Mouse (Mus musculus): Measurements from ENCODE around the gene Snx22.

Snx22 gene

DNA sequence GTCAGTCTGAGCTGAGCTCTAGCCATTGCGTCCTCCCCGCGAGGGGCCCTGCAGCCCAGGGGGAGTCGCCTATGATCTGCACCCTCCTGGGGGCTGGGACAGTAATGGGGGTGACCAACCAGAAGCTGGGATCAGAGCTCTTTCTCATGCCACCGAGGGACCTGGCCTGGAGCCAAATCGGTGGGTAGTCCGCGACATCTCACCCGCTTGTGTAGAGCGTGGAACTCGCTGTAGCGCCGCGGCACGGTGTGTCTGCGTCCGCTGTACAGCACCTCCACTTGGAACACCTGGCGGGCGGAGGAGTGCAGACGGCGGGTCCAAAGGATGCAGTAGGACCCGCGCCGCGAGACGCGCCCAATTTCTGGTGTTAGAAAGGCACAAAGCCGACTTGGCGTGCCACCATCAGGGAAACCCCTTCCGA lies 538 bp downstream of the Snx22 start:
- DNase-seq (ENCODE audit: low read depth, low spot score) = no peak

DNA sequence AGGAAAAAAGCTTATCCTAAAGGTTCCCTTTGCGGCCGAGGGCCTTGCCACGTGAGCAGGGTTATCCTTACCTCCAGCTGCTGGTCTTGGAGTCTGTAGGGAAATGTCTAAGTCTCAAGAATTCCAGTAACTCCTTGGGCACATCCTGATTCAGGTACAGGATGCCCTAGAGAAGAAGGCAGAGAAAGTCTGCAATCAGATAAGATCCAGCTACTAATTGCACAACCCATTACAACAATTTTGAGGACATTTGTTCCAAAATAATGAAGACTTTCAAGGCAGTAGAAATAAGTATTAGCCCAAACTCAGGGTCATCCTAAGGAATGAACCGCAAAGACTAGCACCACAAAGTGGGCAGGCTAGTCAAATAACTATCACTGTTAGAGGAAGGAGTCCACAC lies 1.5 kb downstream of the Snx22 start:
- no peak for DNase-seq (ENCODE audit: low read depth, low spot score)

DNA sequence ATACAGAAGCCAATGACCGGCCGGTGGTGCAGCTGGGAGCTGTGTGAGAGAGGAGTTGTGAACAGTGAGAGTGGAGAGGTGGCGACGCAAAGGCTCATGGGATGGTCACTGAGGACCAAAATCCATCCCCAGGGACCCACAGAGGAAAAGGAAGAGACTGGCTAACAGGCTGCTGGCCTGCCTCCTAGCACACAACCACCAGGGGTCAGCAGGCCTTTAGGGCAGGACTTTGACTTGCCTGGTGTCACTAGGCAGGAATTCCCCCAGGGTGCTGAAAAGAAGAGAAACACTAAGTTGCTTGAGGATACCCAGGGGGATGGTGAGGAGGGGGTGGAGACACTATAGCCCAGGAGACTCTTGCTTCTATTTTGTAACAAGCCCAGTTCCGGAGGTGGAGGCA lies 2.0 kb downstream of the Snx22 start:
- no peak for DNase-seq (ENCODE audit: low read depth, low spot score)

DNA sequence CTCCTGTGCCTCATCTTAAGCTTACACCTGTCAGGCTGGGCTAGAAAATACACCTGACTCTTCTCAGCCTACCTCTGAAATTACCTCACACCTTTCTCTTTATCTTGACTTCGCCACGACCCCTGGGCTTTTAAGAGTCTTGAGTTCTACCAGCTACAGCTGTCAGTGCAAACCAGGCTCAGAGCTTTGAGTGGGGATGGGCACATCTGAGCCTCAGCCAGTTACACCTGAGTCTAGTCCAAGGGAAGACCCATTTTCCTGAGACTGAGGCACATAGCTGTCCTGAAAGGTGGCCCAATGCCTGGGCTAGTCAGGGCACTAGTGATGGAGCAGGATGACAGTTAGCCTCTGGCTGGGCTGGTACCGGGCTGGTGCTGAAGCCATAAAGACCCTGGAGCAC lies 2.7 kb downstream of the Snx22 start:
- DNase-seq (ENCODE audit: low read depth, low spot score) = no peak

DNA sequence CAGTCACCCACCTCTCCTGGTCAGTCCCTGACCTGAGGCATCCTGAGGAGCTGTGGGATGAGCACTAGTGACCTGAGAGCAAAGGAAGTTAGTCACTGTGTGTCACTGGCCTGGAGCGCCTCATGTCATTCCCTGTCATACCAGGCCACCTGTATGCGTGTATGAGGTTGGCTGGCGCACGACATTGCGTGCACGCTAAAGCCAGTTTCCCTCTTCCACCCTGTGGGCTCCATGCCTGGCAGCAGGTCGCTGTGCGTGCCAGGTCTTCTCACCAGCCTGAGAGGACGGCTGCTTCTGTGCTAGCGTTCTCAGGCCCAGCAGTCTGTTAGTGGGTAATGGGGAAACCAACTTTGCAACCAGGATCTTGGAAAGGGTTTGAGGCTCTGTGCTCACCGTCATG lies 5.2 kb downstream of the Snx22 start:
- DNase-seq (ENCODE audit: low read depth, low spot score) = no peak

- DNase-seq (ENCODE audit: low read depth, low spot score) = no peak
These were observed 6.1 kb downstream of the Snx22 start for GRCm38 (mm10) chr9:66063446-66063845.

DNA sequence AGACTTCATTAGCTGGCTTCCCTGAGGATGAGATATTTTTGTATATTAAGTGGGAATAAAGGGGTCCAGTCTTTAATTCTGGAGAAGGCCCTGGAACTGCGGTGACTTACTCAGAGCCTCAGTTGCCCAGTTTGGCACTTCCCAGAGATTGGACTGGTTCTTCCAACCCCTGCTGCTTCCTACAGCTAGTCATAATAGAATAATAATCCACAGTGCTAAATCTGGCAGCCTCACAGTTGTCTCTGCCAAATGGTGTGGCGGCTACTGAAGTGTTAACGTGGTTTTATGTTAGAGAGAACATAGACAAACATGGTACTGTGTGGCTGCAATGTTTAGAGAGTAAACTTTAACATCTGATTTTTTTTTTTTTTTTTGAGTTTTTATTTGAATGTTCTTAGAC lies 7.9 kb downstream of the Snx22 start:
- no peak for DNase-seq (ENCODE audit: low read depth, low spot score)

- DNase-seq (ENCODE audit: low read depth, low spot score) = no peak
These were observed 8.5 kb downstream of the Snx22 start for GRCm38 (mm10) chr9:66060986-66061385.

DNA sequence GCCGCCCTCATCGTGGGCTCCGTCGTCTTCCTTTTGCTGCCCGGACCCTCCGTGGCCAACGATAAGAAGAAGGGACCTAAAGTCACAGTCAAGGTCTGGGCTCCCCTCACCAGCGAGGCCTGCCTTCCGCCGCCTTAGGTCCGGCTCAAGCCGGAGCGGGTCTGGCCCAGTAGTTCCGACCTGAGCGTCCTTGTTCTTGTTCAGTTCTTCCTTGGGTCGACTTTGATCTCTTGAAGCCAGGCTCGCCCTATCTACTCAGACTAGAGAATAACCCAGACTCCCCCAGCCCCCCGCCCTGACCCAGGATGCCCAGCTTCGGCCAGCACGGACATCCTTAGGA lies 9.2 kb downstream of the Snx22 start:
- DNase-seq (ENCODE audit: low read depth, low spot score) = no peak

DNA sequence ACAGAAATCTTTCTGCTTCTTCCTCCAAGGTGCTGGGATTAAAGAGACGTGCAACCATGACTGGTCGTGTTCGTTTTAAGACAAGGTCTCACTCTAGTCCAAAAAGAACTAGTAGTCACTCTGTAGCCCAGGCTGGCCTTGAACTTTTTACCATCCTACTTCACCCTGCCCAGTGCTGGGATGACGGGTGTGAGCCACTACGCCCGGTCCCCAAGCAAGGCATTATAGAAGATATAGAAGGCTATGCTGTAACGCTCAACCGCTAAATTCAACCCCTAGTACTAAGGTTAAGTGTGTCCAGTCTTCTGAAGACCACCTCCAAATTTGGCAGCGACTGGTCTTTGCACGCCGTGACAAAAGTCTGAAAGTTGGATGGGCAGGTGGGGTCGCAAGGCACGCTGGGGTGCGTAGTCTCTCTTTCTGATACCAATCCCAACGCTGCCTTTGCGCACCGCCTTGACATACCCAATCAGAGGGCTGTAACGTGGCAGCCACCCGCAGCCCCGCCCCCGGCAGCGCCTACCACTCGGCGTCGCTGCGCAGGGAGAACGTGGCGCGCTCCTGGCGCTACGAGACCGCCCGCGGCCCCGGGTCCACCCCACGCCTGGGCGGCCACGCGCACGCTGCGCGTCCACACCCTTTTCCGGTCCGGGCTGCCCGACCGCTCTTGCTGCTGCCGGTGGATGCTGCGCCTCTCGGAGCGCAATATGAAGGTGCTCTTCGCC lies 9.8 kb downstream of the Snx22 start, which contains the start of gene Ppib:
TSS of gene Ppib (plus strand) at position 640 of the 725 bp plus-strand sequence.
- peak; percentile 93 for DNase-seq (ENCODE audit: low read depth, low spot score)

DNA sequence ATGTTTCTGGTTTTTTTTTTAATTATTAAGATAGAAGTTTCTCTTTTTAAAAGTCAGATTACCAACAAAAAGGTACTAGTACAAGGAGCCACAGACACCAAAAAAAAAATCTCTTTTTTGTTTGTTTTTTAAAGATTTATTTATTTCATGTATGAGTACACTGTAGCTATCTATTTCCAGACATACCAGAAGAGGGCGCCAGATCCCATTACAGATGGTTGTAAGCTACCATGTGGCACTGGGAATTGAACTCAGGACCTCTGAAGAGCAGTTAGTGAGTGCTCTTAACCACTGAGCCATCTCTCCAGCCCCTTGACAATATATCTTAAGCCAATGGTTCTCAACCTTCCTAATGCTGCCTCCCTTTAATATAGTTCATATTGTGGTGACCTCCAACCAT lies 15.9 kb downstream of the Snx22 start:
- DNase-seq (ENCODE audit: low read depth, low spot score) = no peak

DNA sequence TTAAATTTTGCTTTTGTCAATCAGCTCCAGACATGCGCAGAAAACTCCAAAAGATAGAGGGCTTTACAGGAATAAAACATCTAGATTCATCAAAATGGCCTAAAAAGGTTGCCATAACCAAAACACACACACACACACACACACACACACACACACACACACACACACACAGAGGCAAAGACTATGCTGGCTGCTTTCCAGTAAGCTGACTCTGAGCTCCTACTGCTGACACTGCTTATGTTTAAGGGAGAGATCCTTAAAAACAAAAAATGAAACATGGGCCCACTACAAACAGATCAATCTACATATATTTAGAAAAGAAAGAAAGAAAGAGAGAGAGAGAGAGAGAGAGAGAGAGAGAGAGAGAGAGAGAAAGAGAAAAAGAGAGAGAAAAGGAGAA lies 16.8 kb downstream of the Snx22 start:
- no peak for DNase-seq (ENCODE audit: low read depth, low spot score)

GRCm38 (mm10) chr9:66051493-66051892 lies 18.0 kb downstream of the Snx22 start:
- no peak for DNase-seq (ENCODE audit: low read depth, low spot score)

GRCm38 (mm10) chr9:66049931-66050601 lies 19.5 kb downstream of the Snx22 start:
- no peak for DNase-seq (ENCODE audit: low read depth, low spot score)

DNA sequence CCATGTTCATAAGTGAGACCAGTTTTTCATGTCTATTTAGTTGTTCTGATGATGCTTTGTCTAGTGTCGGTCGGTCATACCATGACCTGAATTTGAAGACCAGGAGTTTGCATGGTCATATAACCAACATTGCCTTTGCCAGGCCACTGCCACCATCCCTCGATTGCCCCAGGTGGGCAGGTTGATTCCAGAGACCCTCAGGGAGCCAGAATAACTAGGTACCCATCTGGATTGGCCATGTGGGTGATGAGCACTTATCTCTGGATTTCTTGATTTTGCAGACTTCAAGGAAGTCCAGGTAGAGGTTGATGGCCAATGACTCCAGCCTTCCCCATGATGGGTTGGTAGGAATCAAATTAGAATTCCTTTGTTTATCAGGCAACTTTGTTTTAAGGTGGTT lies 26.3 kb downstream of the Snx22 start:
- DNase-seq (ENCODE audit: low read depth, low spot score) = no peak

DNA sequence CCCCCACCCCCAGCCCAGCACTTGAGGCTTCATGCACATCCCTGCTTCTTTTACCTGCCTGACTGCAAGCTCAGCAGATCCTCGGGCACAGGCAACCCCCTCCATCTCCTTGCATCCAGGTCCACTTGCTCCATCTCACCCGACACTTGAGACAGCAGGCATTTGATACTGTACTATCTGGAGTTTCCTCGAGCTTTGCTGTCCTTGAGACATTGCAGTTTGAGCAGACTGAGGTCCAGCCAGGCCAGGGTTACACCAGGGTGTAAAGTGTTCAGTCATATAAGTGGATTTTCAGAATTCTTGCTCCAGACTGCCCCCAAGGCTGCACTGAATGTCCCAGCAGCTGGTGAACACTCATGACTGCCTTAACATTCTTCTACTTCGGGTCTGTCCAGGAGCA lies 27.2 kb downstream of the Snx22 start:
- no peak for DNase-seq (ENCODE audit: low read depth, low spot score)

DNA sequence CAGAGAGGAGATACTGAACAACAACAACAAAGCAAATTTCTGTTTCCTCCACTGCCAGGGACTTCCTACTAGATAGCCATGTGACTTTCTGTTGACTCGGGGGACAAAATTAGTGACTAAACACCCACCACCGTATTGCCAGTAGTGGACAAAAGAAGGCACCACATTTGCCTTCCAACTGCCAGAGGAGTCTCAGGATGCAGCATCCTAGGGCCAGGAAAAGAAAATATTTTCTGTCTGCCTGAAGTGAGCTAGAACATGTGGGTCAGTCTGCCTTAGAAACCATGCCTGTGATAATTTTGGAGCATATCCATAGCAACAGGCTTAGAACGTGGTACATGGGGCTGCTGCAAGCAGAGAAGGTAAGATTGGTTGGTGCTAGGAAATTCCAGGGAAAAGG lies 28.7 kb downstream of the Snx22 start:
- no peak for DNase-seq (ENCODE audit: low read depth, low spot score)

GRCm38 (mm10) chr9:66039290-66039689 lies 30.2 kb downstream of the Snx22 start:
- no peak for DNase-seq (ENCODE audit: low read depth, low spot score)

- DNase-seq (ENCODE audit: low read depth, low spot score) = no peak
These were observed 30.9 kb downstream of the Snx22 start for GRCm38 (mm10) chr9:66038581-66038980.

GRCm38 (mm10) chr9:66038082-66038481 lies 31.4 kb downstream of the Snx22 start:
- no peak for DNase-seq (ENCODE audit: low read depth, low spot score)

DNA sequence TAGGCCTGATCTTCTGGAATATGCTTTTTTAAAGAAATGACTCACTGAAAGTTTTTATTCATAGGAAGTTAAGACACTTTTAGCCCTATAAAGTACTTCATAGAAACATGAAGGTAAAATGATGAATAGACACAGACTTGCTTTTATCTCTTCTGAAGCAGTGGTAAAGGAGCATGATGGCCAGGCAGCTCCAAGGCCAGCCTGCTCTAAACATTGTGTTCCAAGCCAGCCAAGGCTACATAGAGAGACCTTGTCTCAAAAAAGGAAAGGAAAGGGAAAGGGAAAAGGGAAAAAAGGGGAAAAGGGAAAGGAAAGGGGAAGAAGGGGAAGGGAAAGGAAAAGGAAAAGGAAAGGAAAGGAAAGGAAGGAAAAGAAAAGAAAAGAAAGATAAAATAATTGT lies 48.9 kb downstream of the Snx22 start:
- no peak for DNase-seq (ENCODE audit: low read depth, low spot score)

Measured in embryo, embryonic 11.5 days (tissue).